Mouse (Mus musculus): ENCODE measurements around the gene Frmd8.

DNA sequence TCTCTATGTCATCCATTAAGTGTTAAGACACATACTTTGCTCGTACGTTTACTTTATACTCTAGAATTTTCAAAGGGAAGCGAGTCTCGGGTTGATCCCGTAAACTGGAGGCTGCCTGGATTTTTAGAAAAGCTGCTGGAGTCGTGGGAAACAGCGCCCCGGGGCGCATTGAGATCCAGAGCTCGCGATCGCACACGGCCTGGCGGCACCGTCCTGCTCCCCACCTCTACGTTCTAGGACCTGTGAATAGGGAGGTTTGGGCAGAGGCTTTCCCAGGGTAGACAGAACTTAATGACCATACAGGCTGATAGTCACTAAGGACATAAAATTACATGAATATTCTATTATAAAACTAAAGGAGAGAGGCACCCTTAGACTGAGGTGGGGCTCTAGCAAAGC, 71.2 kb downstream of the Frmd8 start:
- TF ChIP-seq ZC3H11A (IDR thresholded peaks at IDR 0.05; ENCODE audit: borderline replicate concordance, low read depth, low read length) (no peak), MAFK (IDR thresholded peaks at IDR 0.05; ENCODE audit: insufficient read depth, low read depth, low read length) (no peak), HCFC1 (IDR thresholded peaks at IDR 0.05; ENCODE audit: borderline replicate concordance, insufficient read depth, low read length) (no peak), CHD2 (IDR thresholded peaks at IDR 0.05; ENCODE audit: low read depth, low read length) (no peak)
